Mouse (Mus musculus) small intestine, adult 2 months (tissue): ENCODE measurements around the gene Myo9b. TPM values are rescaled to one million over a fixed set of nuclear protein-coding genes. Genes with fewer than 3 reads are reported as not detected.
"Not testable (repeated sequence)": the region's sequence is repeated elsewhere in the genome, so short reads cannot be mapped to it uniquely, and the experiment has no call there.

Source experiments
- H3K27ac ChIP-seq: fragments of 200-500 bp; 2 replicates; pipeline ENCODE4 v1.5.1; 2012; ENCODE audit warnings: low read depth, low read length, control low read depth, inconsistent platforms; ENCODE audit not compliant: insufficient read depth
- H3K27me3 ChIP-seq: fragments of 200-500 bp; 2 replicates; pipeline ENCODE4 v1.6.1; 2012; ENCODE audit warnings: mild to moderate bottlenecking, moderate library complexity, low read length, inconsistent platforms; ENCODE audit not compliant: control insufficient read depth, insufficient read depth
- H3K36me3 ChIP-seq: fragments of 200-500 bp; 2 replicates; pipeline ENCODE4 v1.6.1; 2012; ENCODE audit warnings: mild to moderate bottlenecking, low read length, control low read depth, inconsistent platforms; ENCODE audit not compliant: control insufficient read depth, insufficient read depth
- H3K4me1 ChIP-seq: fragments of 200-500 bp; 2 replicates; pipeline ENCODE4 v1.6.1; 2012; ENCODE audit warnings: low read length, inconsistent platforms, mixed read lengths; ENCODE audit not compliant: control insufficient read depth, insufficient read depth, insufficient read length
- H3K4me3 ChIP-seq: fragments of 200-500 bp; 2 replicates; pipeline ENCODE4 v1.5.1; 2012; ENCODE audit warnings: low read depth, mild to moderate bottlenecking, control low read depth, inconsistent platforms, low read length, moderate library complexity
- CTCF ChIP-seq: fragments of 200-500 bp; IDR thresholded peaks from 2 replicates; pipeline ENCODE4 v1.5.1; 2012; ENCODE audit warnings: low read depth, mild to moderate bottlenecking, control low read depth, inconsistent platforms, low read length, moderate library complexity, mixed read lengths; ENCODE audit not compliant: insufficient replicate concordance, insufficient read length; ENCODE audit errors: extremely low read depth
- POLR2A ChIP-seq: fragments of 200-500 bp; IDR thresholded peaks from 2 replicates; pipeline ENCODE4 v1.6.1; 2012; ENCODE audit warnings: low read depth, mild to moderate bottlenecking, control low read depth, inconsistent platforms, low read length, moderate library complexity
- WGBS: fragments of 180-500 bp; shearing (Covaris S2); methylation state at CpG from one replicate; pipeline ENCODE4 v1.1.7; 2018; 5-methylcytosine and 5-hydroxymethylcytosine counted together
- polyA plus RNA-seq: library from polyadenylated mRNA; depleted of rRNA; stranded (reverse); fragments of >200 nt; gene quantifications from 2 replicates; pipeline ENCODE4 v1.2.3, GENCODE M21; 2012

Myo9b gene
- polyA plus RNA-seq, 1 experiment, result 28.1 TPM

GRCm38 (mm10) chr8:71271630-71272029 is 884 bp upstream of the Myo9b start:
- WGBS, result 11% methylated on average over 5 of the region's 5 CpGs
- H3K4me3 ChIP-seq, result peak overlapping the region; percentile 75
- no peak overlapping the region for H3K27ac ChIP-seq
- TF ChIP-seq CTCF (no peak), POLR2A (no peak)
- H3K27me3 ChIP-seq, result no peaks in the 10 kb centered on the region
- H3K36me3 ChIP-seq, result no peaks in the 10 kb centered on the region
- H3K4me1 ChIP-seq, result peaks cover 11% of the 10 kb centered on the region; the same call in 1 of the 2 replicates

- TF ChIP-seq CTCF (no peak), POLR2A (peak; percentile 15; the same call in 1 of the 2 replicates)
- WGBS, result under 1% methylated on average over 14 of the region's 14 CpGs
- H3K36me3 ChIP-seq, result no peaks in the 10 kb centered on the region
- peaks cover 11% of the 10 kb centered on the region; the same call in 1 of the 2 replicates for H3K4me1 ChIP-seq
- peak overlapping the region; percentile 75 for H3K4me3 ChIP-seq
- H3K27ac ChIP-seq, result peak overlapping the region; percentile 76
- no peaks in the 10 kb centered on the region for H3K27me3 ChIP-seq
Measured at GRCm38 (mm10) chr8:71273151-71273510, 617 bp downstream of the Myo9b start.

GRCm38 (mm10) chr8:71274478-71274877 is 2.0 kb downstream of the Myo9b start:
- Histone ChIP-seq H3K36me3 (no peaks in the 10 kb centered on the region), H3K4me3 (no peak overlapping the region), H3K27me3 (no peaks in the 10 kb centered on the region), H3K4me1 (peaks cover 11% of the 10 kb centered on the region; the same call in 1 of the 2 replicates), H3K27ac (no peak overlapping the region)
- TF ChIP-seq POLR2A, result no peak
- no peak for TF ChIP-seq CTCF

GRCm38 (mm10) chr8:71276166-71276565 is 3.7 kb downstream of the Myo9b start:
- 93% methylated on average over 3 of the region's 3 CpGs for WGBS

GRCm38 (mm10) chr8:71279409-71279808 is 6.9 kb downstream of the Myo9b start:
- peaks cover 14% of the 10 kb centered on the region for H3K4me1 ChIP-seq
- not testable (repeated sequence) for H3K36me3 ChIP-seq, H3K27ac ChIP-seq, H3K27me3 ChIP-seq, H3K4me3 ChIP-seq
- WGBS, result 97% methylated on average over 1 of the region's 1 CpGs

More at GRCm38 (mm10) chr8:71276166-71276565, 3.7 kb downstream of the Myo9b start:
- TF ChIP-seq CTCF, result no peak
- Histone ChIP-seq H3K27me3 (no peaks in the 10 kb centered on the region), H3K27ac (no peak overlapping the region), H3K4me3 (no peak overlapping the region), H3K4me1 (peaks cover 11% of the 10 kb centered on the region; the same call in 1 of the 2 replicates), H3K36me3 (no peaks in the 10 kb centered on the region)

- H3K4me3 ChIP-seq, H3K27me3 ChIP-seq, H3K36me3 ChIP-seq: not testable (repeated sequence)
- WGBS, result 84% methylated on average over 1 of the region's 1 CpGs
- peaks cover 18% of the 10 kb centered on the region for H3K4me1 ChIP-seq
- peak overlapping the region; percentile 48; the same call in 1 of the 2 replicates for H3K27ac ChIP-seq
Measured at GRCm38 (mm10) chr8:71281731-71282130, 9.2 kb downstream of the Myo9b start.

GRCm38 (mm10) chr8:71282621-71283020 is 10.1 kb downstream of the Myo9b start:
- Histone ChIP-seq H3K36me3 (no peaks in the 10 kb centered on the region), H3K27me3 (no peaks in the 10 kb centered on the region), H3K4me1 (peaks cover 18% of the 10 kb centered on the region), H3K27ac (peak overlapping the region; percentile 37), H3K4me3 (no peak overlapping the region)
- WGBS, result 57% methylated on average over 5 of the region's 5 CpGs
- TF ChIP-seq CTCF (no peak), POLR2A (no peak)

- H3K36me3 ChIP-seq, result peaks cover 11% of the 10 kb centered on the region
- not testable (repeated sequence) for H3K4me3 ChIP-seq, H3K27me3 ChIP-seq
- H3K4me1 ChIP-seq, result peaks cover 18% of the 10 kb centered on the region
- 41% methylated on average over 2 of the region's 2 CpGs for WGBS
- peak overlapping the region; percentile 32; the same call in 1 of the 2 replicates for H3K27ac ChIP-seq
Measured at GRCm38 (mm10) chr8:71286223-71286622, 13.7 kb downstream of the Myo9b start.
